Mouse (Mus musculus): ENCODE results near the gene Rab3gap1. TPM values are rescaled to one million over a fixed set of nuclear protein-coding genes. Genes with fewer than 3 reads are reported as not detected.
"Not testable (repeated sequence)": the region's sequence is repeated elsewhere in the genome, so short reads cannot be mapped to it uniquely, and the experiment has no call there.

Gene Rab3gap1
- polyA plus RNA-seq, 1 experiment from 2014 or later, result 17.3 TPM

DNA sequence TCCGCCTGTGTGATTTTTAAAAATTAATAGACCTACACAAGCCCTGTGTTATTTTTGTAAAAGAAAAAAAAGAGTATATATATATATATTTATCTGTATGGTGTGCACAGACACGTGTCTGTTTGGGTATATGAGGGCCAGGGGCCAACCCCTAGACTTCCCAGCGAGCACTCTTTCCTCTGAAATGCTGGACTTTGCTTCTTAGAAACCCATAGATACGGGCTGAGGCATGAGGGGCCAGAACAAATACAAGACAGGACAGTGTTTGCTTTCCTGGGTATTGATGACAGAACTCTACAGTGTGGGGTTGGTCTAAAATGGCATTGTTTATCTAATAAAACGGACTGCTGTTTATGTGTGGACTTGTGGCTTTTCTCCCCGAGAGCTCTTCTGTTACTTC lies 74.9 kb downstream of the Rab3gap1 start:
- H3K27me3 ChIP-seq (ENCODE audit: control insufficient read depth, insufficient read depth, low read length), result no peaks in the 10 kb centered on the region
- DNase-seq (ENCODE audit: low spot score) (no peak), ATAC-seq (ENCODE audit: insufficient number of reproducible peaks, low FRiP score, low TSS enrichment, low read depth) (no peak)
- peaks cover 16% of the 10 kb centered on the region; the same call in 1 of the 2 replicates for H3K36me3 ChIP-seq (ENCODE audit: control insufficient read depth, insufficient read depth, low read length)
- H3K4me1 ChIP-seq (ENCODE audit: control insufficient read depth, insufficient read depth, low read length), result no peaks in the 10 kb centered on the region
- no peak overlapping the region for H3K27ac ChIP-seq (replicated peaks; ENCODE audit: low read depth, low read length)
- no peak overlapping the region for H3K9ac ChIP-seq (ENCODE audit: low read length)
- H3K4me2 ChIP-seq (ENCODE audit: low read depth, severe bottlenecking), result no peak overlapping the region
- 86% methylated on average over 6 of the region's 6 CpGs for WGBS
- no peaks in the 10 kb centered on the region; the same call in 1 of the 2 replicates for H3K9me3 ChIP-seq (ENCODE audit: control insufficient read depth, low read length)
- no peak overlapping the region for H3K4me3 ChIP-seq (ENCODE audit: low read depth, low read length)

DNA sequence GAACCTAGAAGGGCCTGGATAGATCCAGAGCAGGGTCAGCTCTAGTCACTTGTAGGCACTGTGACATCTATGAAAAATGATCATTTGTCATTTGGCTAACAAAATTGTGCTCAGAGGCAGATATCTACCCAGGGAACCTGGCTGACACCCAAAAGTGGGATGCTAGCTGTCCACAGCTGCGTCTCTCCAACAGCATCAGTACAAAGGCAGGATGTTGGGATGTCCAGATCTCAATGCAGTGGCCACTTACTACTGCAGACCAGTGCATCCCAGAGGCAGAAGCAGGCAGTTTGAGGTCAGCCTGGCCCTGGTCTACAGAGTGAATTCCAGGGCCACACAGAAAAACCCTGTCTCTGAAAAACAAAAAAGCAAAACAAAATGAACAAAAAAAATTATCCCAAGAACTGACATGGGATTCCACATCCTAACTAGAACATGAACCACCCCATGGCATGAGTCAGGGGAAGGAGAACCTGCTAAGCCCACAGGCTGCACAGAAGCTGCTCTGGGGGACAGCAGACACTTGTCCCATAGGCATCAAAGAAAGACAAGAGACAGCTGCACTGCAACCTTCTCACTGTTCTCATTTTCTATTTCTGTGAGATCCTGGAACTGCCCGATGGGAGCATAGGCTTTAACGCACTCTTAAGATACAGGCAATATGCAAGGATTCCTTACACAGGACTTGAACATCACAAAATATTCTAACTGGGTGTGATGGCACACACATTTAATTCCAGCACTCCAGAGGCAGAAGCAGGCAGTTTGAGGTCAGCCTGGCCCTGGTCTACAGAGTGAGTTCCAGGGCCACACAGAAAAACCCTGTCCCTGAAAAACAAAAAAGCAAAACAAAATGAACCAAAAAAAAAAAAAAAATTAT lies 77.4 kb downstream of the Rab3gap1 start:
- no peaks in the 10 kb centered on the region for H3K27me3 ChIP-seq (ENCODE audit: control insufficient read depth, insufficient read depth, low read length)
- no peak for ATAC-seq (ENCODE audit: insufficient number of reproducible peaks, low FRiP score, low TSS enrichment, low read depth)
- H3K4me2 ChIP-seq (ENCODE audit: low read depth, severe bottlenecking), result no peak overlapping the region
- no peaks in the 10 kb centered on the region; the same call in 1 of the 2 replicates for H3K9me3 ChIP-seq (ENCODE audit: control insufficient read depth, low read length)
- H3K4me3 ChIP-seq (ENCODE audit: low read depth, low read length), result no peak overlapping the region
- 88% methylated on average over 3 of the region's 3 CpGs for WGBS
- H3K36me3 ChIP-seq (ENCODE audit: control insufficient read depth, insufficient read depth, low read length), result peaks cover 4% of the 10 kb centered on the region; the same call in 1 of the 2 replicates
- no peaks in the 10 kb centered on the region for H3K4me1 ChIP-seq (ENCODE audit: control insufficient read depth, insufficient read depth, low read length)
- DNase-seq (ENCODE audit: low spot score), result no peak
- H3K27ac ChIP-seq (replicated peaks; ENCODE audit: low read depth, low read length), result no peak overlapping the region
- H3K9ac ChIP-seq (ENCODE audit: low read length), result no peak overlapping the region

DNA sequence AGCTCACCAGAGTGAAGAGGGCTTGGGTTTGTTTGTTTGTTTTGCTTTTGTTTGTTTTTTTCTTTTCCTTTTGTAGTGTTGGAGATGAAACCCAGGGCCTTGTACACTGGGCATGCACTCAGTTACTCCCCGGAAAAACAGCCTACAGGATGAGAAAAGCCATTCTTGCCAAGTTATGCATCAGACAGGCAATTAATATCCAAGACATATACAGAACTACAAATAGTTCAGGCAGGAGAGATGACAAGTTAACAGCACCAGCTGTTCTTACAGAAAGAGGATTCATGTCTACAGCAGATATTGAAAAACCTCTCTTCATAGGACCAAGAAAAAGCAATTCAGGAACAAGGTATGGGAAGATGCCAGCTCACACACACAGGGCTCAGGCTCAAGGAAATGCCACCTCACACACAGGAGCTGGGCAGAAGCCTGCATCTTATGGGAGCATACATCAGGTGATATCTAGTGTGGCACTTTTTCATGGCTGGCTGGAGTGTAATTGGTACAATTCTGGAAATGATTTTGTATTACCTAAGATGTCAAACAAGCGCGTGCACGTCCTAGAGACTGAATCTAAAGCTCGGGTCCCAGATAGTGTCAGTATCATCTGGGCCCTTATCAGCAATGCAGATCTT lies 78.2 kb downstream of the Rab3gap1 start:
- Histone ChIP-seq H3K9ac (ENCODE audit: low read length) (no peak overlapping the region), H3K27me3 (ENCODE audit: control insufficient read depth, insufficient read depth, low read length) (no peaks in the 10 kb centered on the region), H3K4me2 (ENCODE audit: low read depth, severe bottlenecking) (no peak overlapping the region), H3K4me3 (ENCODE audit: low read depth, low read length) (no peak overlapping the region), H3K27ac (replicated peaks; ENCODE audit: low read depth, low read length) (no peak overlapping the region), H3K4me1 (ENCODE audit: control insufficient read depth, insufficient read depth, low read length) (no peaks in the 10 kb centered on the region), H3K36me3 (ENCODE audit: control insufficient read depth, insufficient read depth, low read length) (peaks cover 2% of the 10 kb centered on the region; the same call in 1 of the 2 replicates), H3K9me3 (ENCODE audit: control insufficient read depth, low read length) (no peaks in the 10 kb centered on the region; the same call in 1 of the 2 replicates)
- DNase-seq (ENCODE audit: low spot score) (no peak), ATAC-seq (ENCODE audit: insufficient number of reproducible peaks, low FRiP score, low TSS enrichment, low read depth) (no peak)
- WGBS, result 90% methylated on average over 5 of the region's 5 CpGs

DNA sequence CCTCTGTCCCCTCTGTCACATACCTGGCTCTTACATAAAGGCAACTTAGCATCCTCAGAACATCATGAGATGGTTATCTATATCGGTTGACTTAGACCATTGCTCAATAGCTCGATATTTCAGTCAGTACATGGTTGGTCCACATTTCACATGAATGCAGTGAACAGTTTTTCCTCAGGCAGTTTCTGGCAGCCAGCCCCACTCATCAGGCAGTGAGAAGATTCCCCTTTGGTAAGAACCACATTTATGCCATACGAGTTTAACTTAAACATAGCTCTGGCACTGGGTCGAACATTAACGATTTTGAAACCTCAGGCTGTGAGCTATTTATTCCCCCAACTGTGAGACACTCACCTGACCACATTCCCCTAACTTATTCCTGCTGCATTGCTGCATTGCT lies 80.2 kb downstream of the Rab3gap1 start:
- H3K27me3 ChIP-seq (ENCODE audit: control insufficient read depth, insufficient read depth, low read length), result no peaks in the 10 kb centered on the region
- H3K4me3 ChIP-seq (ENCODE audit: low read depth, low read length), result no peak overlapping the region
- H3K36me3 ChIP-seq (ENCODE audit: control insufficient read depth, insufficient read depth, low read length), result peaks cover 2% of the 10 kb centered on the region; the same call in 1 of the 2 replicates
- H3K9me3 ChIP-seq (ENCODE audit: control insufficient read depth, low read length), result no peaks in the 10 kb centered on the region; the same call in 1 of the 2 replicates
- no peak for ATAC-seq (ENCODE audit: insufficient number of reproducible peaks, low FRiP score, low TSS enrichment, low read depth)
- no peaks in the 10 kb centered on the region for H3K4me1 ChIP-seq (ENCODE audit: control insufficient read depth, insufficient read depth, low read length)
- DNase-seq (ENCODE audit: low spot score), result no peak
- no peak overlapping the region for H3K9ac ChIP-seq (ENCODE audit: low read length)
- 91% methylated on average over 5 of the region's 5 CpGs for WGBS
- H3K4me2 ChIP-seq (ENCODE audit: low read depth, severe bottlenecking), result no peak overlapping the region
- H3K27ac ChIP-seq (replicated peaks; ENCODE audit: low read depth, low read length), result no peak overlapping the region

DNA sequence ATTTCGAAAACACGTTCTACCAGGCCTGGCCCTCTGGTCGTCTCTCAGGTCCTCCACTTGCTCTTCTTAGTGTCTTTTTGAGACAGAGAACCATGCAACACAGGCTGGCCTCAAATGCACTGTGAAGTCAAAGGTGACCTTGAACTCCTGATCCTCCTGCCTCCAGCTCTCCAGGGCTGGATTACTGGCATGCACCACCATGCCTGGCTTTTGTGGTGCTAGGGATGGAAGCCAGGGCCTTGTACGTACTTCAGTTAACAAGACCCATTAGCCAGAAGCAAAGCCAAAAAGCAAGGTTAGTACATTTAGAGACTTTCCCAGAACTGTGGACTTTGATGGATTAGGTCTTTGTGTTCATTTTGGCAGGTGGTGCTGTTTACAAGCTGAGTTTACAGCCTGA lies 83.7 kb downstream of the Rab3gap1 start:
- Histone ChIP-seq H3K9me3 (ENCODE audit: control insufficient read depth, low read length) (no peaks in the 10 kb centered on the region; the same call in 1 of the 2 replicates), H3K4me3 (ENCODE audit: low read depth, low read length) (no peak overlapping the region), H3K4me1 (ENCODE audit: control insufficient read depth, insufficient read depth, low read length) (no peaks in the 10 kb centered on the region), H3K27ac (replicated peaks; ENCODE audit: low read depth, low read length) (no peak overlapping the region), H3K27me3 (ENCODE audit: control insufficient read depth, insufficient read depth, low read length) (no peaks in the 10 kb centered on the region), H3K4me2 (ENCODE audit: low read depth, severe bottlenecking) (no peak overlapping the region), H3K36me3 (ENCODE audit: control insufficient read depth, insufficient read depth, low read length) (peaks cover 2% of the 10 kb centered on the region; the same call in 1 of the 2 replicates), H3K9ac (ENCODE audit: low read length) (no peak overlapping the region)
- DNase-seq (ENCODE audit: low spot score), result no peak
- ATAC-seq (ENCODE audit: insufficient number of reproducible peaks, low FRiP score, low TSS enrichment, low read depth), result no peak
- WGBS, result 86% methylated on average over 4 of the region's 4 CpGs

DNA sequence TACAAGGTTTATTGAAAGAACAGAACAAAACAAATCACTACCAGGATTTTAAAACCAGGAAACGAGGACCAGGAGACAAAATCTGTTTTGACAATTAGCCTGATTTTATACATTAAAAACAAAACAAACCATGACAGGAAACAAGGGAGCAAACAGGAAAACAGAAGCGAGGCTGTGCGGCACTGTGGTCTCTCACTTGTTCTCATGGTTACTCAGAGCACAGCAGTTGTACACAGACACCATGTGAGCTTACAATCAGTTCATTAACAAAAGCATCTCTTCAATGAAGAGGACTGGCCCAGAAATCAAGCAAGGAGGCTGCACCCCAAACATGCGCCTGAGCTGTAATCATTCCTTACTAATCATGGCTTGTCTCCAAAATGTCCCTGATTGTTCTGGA lies 85.6 kb downstream of the Rab3gap1 start:
- H3K9ac ChIP-seq (ENCODE audit: low read length); H3K4me1 ChIP-seq (ENCODE audit: control insufficient read depth, insufficient read depth, low read length); H3K4me3 ChIP-seq (ENCODE audit: low read depth, low read length); H3K9me3 ChIP-seq (ENCODE audit: control insufficient read depth, low read length); ATAC-seq (ENCODE audit: insufficient number of reproducible peaks, low FRiP score, low TSS enrichment, low read depth); H3K36me3 ChIP-seq (ENCODE audit: control insufficient read depth, insufficient read depth, low read length); H3K27me3 ChIP-seq (ENCODE audit: control insufficient read depth, insufficient read depth, low read length); H3K4me2 ChIP-seq (ENCODE audit: low read depth, severe bottlenecking); H3K27ac ChIP-seq (replicated peaks; ENCODE audit: low read depth, low read length); DNase-seq (ENCODE audit: low spot score): not testable (repeated sequence)
- WGBS, result 89% methylated on average over 4 of the region's 4 CpGs

DNA sequence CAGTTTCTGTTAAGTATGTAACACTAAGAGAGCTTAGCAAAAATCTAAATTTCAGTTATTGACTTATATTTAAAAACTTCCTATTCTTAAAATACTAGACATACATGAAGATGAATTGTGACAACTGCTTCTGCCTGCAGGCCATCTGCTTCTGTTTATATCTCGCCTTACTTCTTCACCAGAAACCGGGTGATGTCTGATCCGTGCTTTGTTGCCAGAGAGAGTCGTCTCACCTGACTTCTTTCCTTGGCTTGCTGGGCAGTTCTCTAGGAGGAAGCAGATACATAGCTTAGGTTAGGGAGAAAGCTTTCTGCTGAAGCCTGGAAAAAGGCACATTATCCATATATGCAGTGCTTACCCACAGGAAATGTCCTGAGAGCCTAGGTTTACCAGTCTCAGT lies 86.2 kb downstream of the Rab3gap1 start:
- Histone ChIP-seq H3K4me3 (ENCODE audit: low read depth, low read length) (no peak overlapping the region), H3K36me3 (ENCODE audit: control insufficient read depth, insufficient read depth, low read length) (no peaks in the 10 kb centered on the region), H3K27ac (replicated peaks; ENCODE audit: low read depth, low read length) (no peak overlapping the region), H3K9me3 (ENCODE audit: control insufficient read depth, low read length) (no peaks in the 10 kb centered on the region), H3K4me1 (ENCODE audit: control insufficient read depth, insufficient read depth, low read length) (no peaks in the 10 kb centered on the region), H3K27me3 (ENCODE audit: control insufficient read depth, insufficient read depth, low read length) (no peaks in the 10 kb centered on the region), H3K9ac (ENCODE audit: low read length) (no peak overlapping the region), H3K4me2 (ENCODE audit: low read depth, severe bottlenecking) (no peak overlapping the region)
- DNase-seq (ENCODE audit: low spot score) (no peak), ATAC-seq (ENCODE audit: insufficient number of reproducible peaks, low FRiP score, low TSS enrichment, low read depth) (no peak)
- 88% methylated on average over 4 of the region's 4 CpGs for whole genome bisulfite sequencing

DNA sequence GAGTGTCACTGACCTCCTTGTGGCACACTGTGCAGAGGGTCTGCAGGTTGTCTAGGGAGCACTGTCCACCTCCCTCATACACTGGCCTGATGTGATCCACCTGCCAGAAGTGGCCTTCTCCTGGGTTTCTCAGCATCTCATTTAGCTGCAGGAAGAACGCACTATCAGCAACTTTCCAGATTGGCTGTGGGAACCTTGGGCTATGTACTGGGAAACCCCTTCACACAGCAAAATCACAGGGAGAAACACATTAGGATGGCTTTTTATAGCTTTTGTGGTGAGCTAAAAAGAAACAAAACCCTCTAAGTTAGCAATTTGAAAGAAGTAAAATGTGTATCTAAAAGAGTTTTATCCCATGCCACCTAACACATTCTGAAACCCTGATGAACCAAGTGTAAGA lies 88.0 kb downstream of the Rab3gap1 start:
- H3K4me3 ChIP-seq (ENCODE audit: low read depth, low read length), result no peak overlapping the region
- no peaks in the 10 kb centered on the region for H3K27me3 ChIP-seq (ENCODE audit: control insufficient read depth, insufficient read depth, low read length)
- ATAC-seq (ENCODE audit: insufficient number of reproducible peaks, low FRiP score, low TSS enrichment, low read depth) (no peak), DNase-seq (ENCODE audit: low spot score) (no peak)
- H3K4me2 ChIP-seq (ENCODE audit: low read depth, severe bottlenecking), result no peak overlapping the region
- H3K9ac ChIP-seq (ENCODE audit: low read length), result no peak overlapping the region
- H3K27ac ChIP-seq (replicated peaks; ENCODE audit: low read depth, low read length), result no peak overlapping the region
- 93% methylated on average over 1 of the region's 1 CpGs for WGBS
- H3K9me3 ChIP-seq (ENCODE audit: control insufficient read depth, low read length), result no peaks in the 10 kb centered on the region
- H3K4me1 ChIP-seq (ENCODE audit: control insufficient read depth, insufficient read depth, low read length), result no peaks in the 10 kb centered on the region
- H3K36me3 ChIP-seq (ENCODE audit: control insufficient read depth, insufficient read depth, low read length), result no peaks in the 10 kb centered on the region
